Mouse (Mus musculus) C2C12 (cell line): Measurements from ENCODE around the gene Smarcd2.

Source experiments
- CEBPB ChIP-seq: IDR thresholded peaks from one replicate; pipeline ENCODE4 v1.6.1; 2011; ENCODE audit warnings: low read depth, mild to moderate bottlenecking, control low read depth, moderate library complexity
- CTCF ChIP-seq: IDR thresholded peaks from one replicate; pipeline ENCODE4 v1.5.1; 2011; ENCODE audit not compliant: control insufficient read depth, insufficient read depth, insufficient read length
- MAX ChIP-seq: IDR thresholded peaks from one replicate; pipeline ENCODE4 v1.6.1; 2011; ENCODE audit warnings: mild to moderate bottlenecking, control low read depth
- MYOD1 ChIP-seq: IDR thresholded peaks from one replicate; pipeline ENCODE4 v1.6.1; 2011; ENCODE audit warnings: low read depth; ENCODE audit not compliant: control insufficient read depth, insufficient read length

GRCm38 (mm10) chr11:106267871-106268270 is 4.9 kb downstream of the Smarcd2 start:
- TF ChIP-seq CTCF (no peak), MAX (no peak), CEBPB (no peak), MYOD1 (no peak)
